Mouse (Mus musculus) CH12.LX (cell line): Measurements from ENCODE around the gene Nf1. TPM values are rescaled to one million over a fixed set of nuclear protein-coding genes. Genes with fewer than 3 reads are reported as not detected.

Source experiments
- DNase-seq: peaks from one replicate; pipeline ENCODE4 v3.0.0-alpha.2; 2013; ENCODE audit errors: extremely low read depth
- H3K27ac ChIP-seq: 2 replicates; pipeline ENCODE4 v1.5.1; 2012; ENCODE audit warnings: low read depth, mild to moderate bottlenecking, control low read depth, moderate library complexity; ENCODE audit not compliant: insufficient read depth
- H3K27me3 ChIP-seq: replicated peaks from 2 replicates; pipeline ENCODE3; 2012; ENCODE audit warnings: inconsistent platforms
- H3K36me3 ChIP-seq, 2 experiments: replicated peaks in 1 of 2; 2 replicates each; pipeline versions ENCODE3 to v1.6.1; 2012; ENCODE audit warnings: inconsistent platforms in 1 of 2, low read length in 1 of 2, mild to moderate bottlenecking in 1 of 2, mixed read lengths in 1 of 2, moderate library complexity in 1 of 2; ENCODE audit not compliant: control insufficient read depth in 1 of 2, insufficient read depth in 1 of 2
- H3K4me1 ChIP-seq, 2 experiments: 2 replicates each; pipeline ENCODE4 v1.6.1; 2012; ENCODE audit warnings: inconsistent platforms in 1 of 2, moderate library complexity in 1 of 2; ENCODE audit not compliant: insufficient read depth in 2 of 2, control insufficient read depth in 1 of 2
- H3K4me2 ChIP-seq: 2 replicates; pipeline ENCODE4 v1.6.1; 2012; ENCODE audit warnings: low read depth, mild to moderate bottlenecking, control low read depth; ENCODE audit not compliant: poor library complexity, insufficient read depth, severe bottlenecking
- H3K4me3 ChIP-seq, 3 experiments: fragments of 150-350 bp in 1 of 3; sonication (generic) in 1 of 3; replicated peaks in 1 of 3; 2 replicates each; pipeline versions ENCODE3 to v1.5.1; 2011 to 2012; ENCODE audit warnings: low read depth in 2 of 3, low read length in 2 of 3, mild to moderate bottlenecking in 2 of 3, moderate library complexity in 2 of 3, control low read depth in 1 of 3, improper control_type of control experiment in 1 of 3, inconsistent platforms in 1 of 3, mixed read lengths in 1 of 3; ENCODE audit not compliant: poor library complexity in 1 of 3
- H3K79me2 ChIP-seq: replicated peaks from 2 replicates; pipeline ENCODE4 v1.6.1; 2012; ENCODE audit warnings: mild to moderate bottlenecking, moderate library complexity; ENCODE audit not compliant: control insufficient read depth, poor library complexity, insufficient read depth, severe bottlenecking; ENCODE audit errors: extremely low read depth
- H3K9ac ChIP-seq: 2 replicates; pipeline ENCODE4 v1.6.1; 2012; ENCODE audit warnings: low read depth, mild to moderate bottlenecking, control low read depth, moderate library complexity; ENCODE audit not compliant: insufficient read depth
- H3K9me3 ChIP-seq: replicated peaks from 2 replicates; pipeline ENCODE3; 2012; ENCODE audit warnings: low read length, inconsistent platforms, mixed read lengths
- BHLHE40 ChIP-seq: IDR thresholded peaks from 2 replicates; pipeline ENCODE4 v1.6.1; 2011; ENCODE audit warnings: mild to moderate bottlenecking, low read depth, low read length, improper control_type of control experiment
- CHD2 ChIP-seq: IDR thresholded peaks from 2 replicates; pipeline ENCODE4 v1.6.1; 2011; ENCODE audit warnings: low read length, improper control_type of control experiment
- CTCF ChIP-seq, 2 experiments: IDR thresholded peaks in 1 of 2; conservative IDR thresholded peaks in 1 of 2; 2 replicates each; pipeline ENCODE4 v1.5.1; 2011 to 2012; ENCODE audit warnings: low read depth in 2 of 2, low read length in 2 of 2, improper control_type of control experiment in 1 of 2, inconsistent platforms in 1 of 2, mild to moderate bottlenecking in 1 of 2, moderate library complexity in 1 of 2
- E2F4 ChIP-seq: IDR thresholded peaks from 2 replicates; pipeline ENCODE4 v1.6.1; 2011; ENCODE audit warnings: low read depth, low read length, improper control_type of control experiment; ENCODE audit not compliant: insufficient replicate concordance
- EP300 ChIP-seq: IDR thresholded peaks from 2 replicates; pipeline ENCODE4 v1.6.1; 2011; ENCODE audit warnings: low read length, improper control_type of control experiment
- GABPA ChIP-seq: IDR thresholded peaks from 2 replicates; pipeline ENCODE4 v1.6.1; 2012; ENCODE audit warnings: low read depth, low read length, improper control_type of control experiment, inconsistent platforms; ENCODE audit not compliant: insufficient replicate concordance
- JUND ChIP-seq: conservative IDR thresholded peaks from 2 replicates; pipeline ENCODE4 v1.6.1; 2011; ENCODE audit warnings: low read depth, low read length, improper control_type of control experiment
- MXI1 ChIP-seq: IDR thresholded peaks from 2 replicates; pipeline ENCODE4 v1.6.1; 2011; ENCODE audit warnings: mild to moderate bottlenecking, low read depth, low read length, improper control_type of control experiment
- RAD21 ChIP-seq: IDR thresholded peaks from 2 replicates; pipeline ENCODE4 v1.6.1; 2011; ENCODE audit warnings: low read depth, mild to moderate bottlenecking, low read length, improper control_type of control experiment, moderate library complexity
- SMC3 ChIP-seq: IDR thresholded peaks from 2 replicates; pipeline ENCODE4 v1.6.1; 2011; ENCODE audit warnings: low read depth, low read length, improper control_type of control experiment
- TCF12 ChIP-seq: IDR thresholded peaks from 2 replicates; pipeline ENCODE4 v1.6.1; 2014; ENCODE audit warnings: low read depth, mild to moderate bottlenecking, inconsistent platforms, low read length, improper control_type of control experiment
- UBTF ChIP-seq: IDR thresholded peaks from 2 replicates; pipeline ENCODE4 v1.6.1; 2012; ENCODE audit warnings: low read depth, mild to moderate bottlenecking, inconsistent platforms, low read length, improper control_type of control experiment, moderate library complexity
- dilution Hi-C: fragments of 300-500 bp; cut with MboI; formaldehyde crosslinking; loops from 2 replicates; pipeline ENCODE4 v1.14.3; 2020; ENCODE audit warnings: low sequenced_read_pairs; ENCODE audit not compliant: extremely low pct_unique_long_range_greater_than_20kb, extremely low pct_ligation_motif_present
- in situ Hi-C: fragments of 300-500 bp; cut with MboI; formaldehyde crosslinking; loops from 3 replicates; pipeline ENCODE4 v1.14.3; 2019; ENCODE audit warnings: low sequenced_read_pairs, low pct_ligation_motif_present, low pct_unique_long_range_greater_than_20kb, mixed read lengths
- polyA plus RNA-seq: library from polyadenylated mRNA; unstranded; fragments of >175 nt; gene quantifications from 2 replicates; pipeline ENCODE4 v1.2.1, GENCODE M21; 2012; ENCODE audit warnings: low read depth; ENCODE audit not compliant: insufficient read length
- total RNA-seq, 2 experiments: library from RNA; depleted of rRNA; stranded (reverse); fragments of 300-350 nt in 1 of 2; fragments of >200 nt in 1 of 2; gene quantifications; 2 replicates each; pipeline ENCODE4 v1.2.3; 2012 to 2014

Gene Nf1
- total and polyA plus RNA-seq, 3 experiments = 7.3 to 19.5 (median 12.4) TPM

DNA sequence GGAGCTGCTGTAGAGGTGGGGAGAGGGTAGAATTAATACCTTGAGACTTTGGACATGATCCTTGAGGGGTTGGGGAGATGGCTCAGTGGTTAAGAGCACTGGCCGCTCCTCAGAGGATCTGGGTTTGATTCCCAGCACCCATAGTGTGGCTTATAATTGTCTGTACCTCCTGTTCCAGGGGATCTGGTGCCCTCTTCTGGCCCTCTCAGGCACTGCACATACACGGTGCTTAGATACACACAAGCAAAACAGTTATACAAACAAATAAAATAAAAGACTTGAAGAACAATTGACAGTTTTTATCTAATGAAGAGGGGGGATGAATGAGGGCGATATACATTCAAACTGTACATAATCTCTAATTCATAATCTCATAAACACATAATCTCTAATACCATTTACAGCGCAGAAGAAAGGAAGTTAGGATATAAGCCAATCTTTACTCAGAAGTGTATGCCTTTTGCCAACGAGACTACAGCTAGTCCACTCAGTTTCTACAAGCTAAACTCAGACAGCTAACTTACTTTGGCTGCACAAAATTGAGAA, 2.7 kb upstream of the Nf1 start:
- no peak overlapping the region for H3K27ac ChIP-seq
- TF ChIP-seq TCF12 (no peak), E2F4 (no peak), MXI1 (no peak), RAD21 (peak; percentile 32), JUND (no peak), CHD2 (no peak), SMC3 (peak; percentile 20; the same call in 1 of the 2 replicates), BHLHE40 (no peak), CTCF (conservative IDR thresholded peaks at IDR 0.05 in 1 of 2, IDR thresholded peaks at IDR 0.05 in 1 of 2; ENCODE audit: low read depth in 2 of 2, low read length in 2 of 2) (peak; percentile 45 to 57; a peak in 2 of 4 replicates), GABPA (no peak)
- no peaks in the 10 kb centered on the region; the same call in 1 of the 2 replicates for H3K79me2 ChIP-seq
- H3K4me2 ChIP-seq = no peak overlapping the region
- H3K9me3 ChIP-seq = peaks cover 5% of the 10 kb centered on the region
- peak; percentile 35 for DNase-seq
- dilution Hi-C loops (no loop called here), in situ Hi-C loops (no loop called here)
- H3K27me3 ChIP-seq = no peaks in the 10 kb centered on the region
- peaks cover 2 to 19% of the 10 kb centered on the region in 2 experiments; a peak in 3 of 4 replicates for H3K4me1 ChIP-seq
- peaks cover 0 to 2% of the 10 kb centered on the region in 2 experiments for H3K36me3 ChIP-seq
- no peak overlapping the region for H3K9ac ChIP-seq
- no peak overlapping the region for H3K4me3 ChIP-seq

DNA sequence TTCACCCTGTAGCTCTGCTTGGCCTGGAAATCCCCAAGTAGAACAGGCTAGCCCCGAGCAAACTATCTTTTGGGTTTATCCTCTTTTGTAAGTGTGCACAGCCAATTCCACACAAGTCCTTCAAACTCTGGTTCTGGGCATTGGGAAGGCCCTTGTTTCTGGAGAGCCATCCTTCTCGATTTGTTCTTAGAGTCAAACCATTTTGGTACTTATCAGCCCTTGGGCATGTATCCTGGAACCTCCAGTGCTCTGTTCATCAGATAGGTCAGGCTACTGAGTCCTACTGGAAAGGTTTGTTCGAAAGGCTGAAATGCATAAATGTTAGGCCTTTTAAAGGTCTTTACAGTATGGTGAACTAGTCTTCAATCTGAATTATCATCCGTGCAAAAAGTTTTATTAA, 872 bp upstream of the Nf1 start:
- Histone ChIP-seq H3K9ac (peak overlapping the region; percentile 85), H3K79me2 (peaks cover 4% of the 10 kb centered on the region; the same call in 1 of the 2 replicates), H3K36me3 (peaks cover 0 to 11% of the 10 kb centered on the region in 2 experiments), H3K4me2 (peak overlapping the region; percentile 70), H3K27ac (no peak overlapping the region), H3K27me3 (no peaks in the 10 kb centered on the region), H3K9me3 (peaks cover 5% of the 10 kb centered on the region), H3K4me1 (peaks cover 2 to 19% of the 10 kb centered on the region in 2 experiments; a peak in 3 of 4 replicates), H3K4me3 (peak overlapping the region; percentile 72 to 78 (median 73))
- DNase-seq = no peak
- dilution Hi-C loops = no loop called here
- in situ Hi-C loops = no loop called here
- no peak for TF ChIP-seq UBTF
- TF ChIP-seq EP300 = 0 out of 2 replicates have a peak, but pooled peaks have one; percentile 5
